Mouse (Mus musculus) thymus, postnatal 36 days (tissue): ENCODE data around the gene Gm3045.
A peak's percentile ranks its signal among the peaks of the same experiment; 100 is the strongest.

Source experiments
- DNase-seq, 2 experiments: peaks; one replicate each; pipeline ENCODE4 v3.0.0; 2022; ENCODE audit warnings: mixed read lengths in 2 of 2

Gm3045 gene

DNA sequence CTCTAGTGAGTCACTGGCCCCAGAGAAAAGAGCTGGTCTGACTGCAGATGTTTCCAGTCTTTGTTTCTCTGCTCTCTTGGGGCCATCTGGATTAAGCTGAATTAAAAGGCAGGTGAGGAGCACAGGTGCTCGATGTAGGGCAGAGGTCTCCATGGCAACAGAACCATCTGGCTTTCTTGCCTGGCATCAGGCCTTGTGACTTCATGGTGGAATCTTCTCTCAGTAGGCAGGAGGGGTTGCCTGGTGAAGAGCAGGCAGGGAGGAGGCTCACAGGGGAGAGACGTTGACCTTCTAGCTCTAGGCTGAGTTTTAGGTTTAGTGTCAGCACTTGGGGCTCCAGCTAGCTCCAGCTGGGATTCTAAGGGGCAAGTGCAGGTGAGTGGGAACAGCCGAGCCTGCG, at the start of gene Gm3045:
Gene Gm3045 (plus strand): TSS at position 230 of the 400 bp plus-strand sequence.
- DNase-seq, result no peak

GRCm38 (mm10) chr13:56380855-56381685, 45.3 kb upstream of the Gm3045 start:
- no peak for DNase-seq

DNA sequence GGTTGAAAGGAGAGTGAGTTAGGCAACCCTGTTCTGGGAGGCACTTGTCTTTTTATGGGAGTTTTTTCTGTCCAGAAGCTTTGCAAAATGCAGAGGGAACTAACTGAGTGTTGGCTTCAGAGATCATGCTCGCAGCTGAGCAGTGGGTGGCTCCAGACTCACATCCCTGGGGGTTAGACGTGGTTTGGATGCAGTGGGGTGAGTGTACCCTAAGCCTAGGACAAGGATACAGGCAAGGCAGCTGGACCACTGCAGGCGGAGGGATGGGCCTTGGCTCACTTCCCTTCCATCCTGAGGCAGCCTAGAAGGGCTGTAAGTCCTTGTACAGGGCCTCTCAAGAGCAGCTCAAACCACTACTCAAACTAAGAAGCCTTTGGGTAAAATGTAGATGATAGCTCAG, 43.0 kb upstream of the Gm3045 start:
- no peak for DNase-seq

GRCm38 (mm10) chr13:56386411-56386810, 40.0 kb upstream of the Gm3045 start:
- no peak for DNase-seq

GRCm38 (mm10) chr13:56387374-56387773, 39.0 kb upstream of the Gm3045 start:
- no peak for DNase-seq

- no peak for DNase-seq
Observed at GRCm38 (mm10) chr13:56388042-56388441, 38.4 kb upstream of the Gm3045 start.

- DNase-seq, result no peak
Observed at GRCm38 (mm10) chr13:56397572-56397971, 28.8 kb upstream of the Gm3045 start.

- no peak for DNase-seq
Observed at GRCm38 (mm10) chr13:56401186-56401585, 25.2 kb upstream of the Gm3045 start.

DNA sequence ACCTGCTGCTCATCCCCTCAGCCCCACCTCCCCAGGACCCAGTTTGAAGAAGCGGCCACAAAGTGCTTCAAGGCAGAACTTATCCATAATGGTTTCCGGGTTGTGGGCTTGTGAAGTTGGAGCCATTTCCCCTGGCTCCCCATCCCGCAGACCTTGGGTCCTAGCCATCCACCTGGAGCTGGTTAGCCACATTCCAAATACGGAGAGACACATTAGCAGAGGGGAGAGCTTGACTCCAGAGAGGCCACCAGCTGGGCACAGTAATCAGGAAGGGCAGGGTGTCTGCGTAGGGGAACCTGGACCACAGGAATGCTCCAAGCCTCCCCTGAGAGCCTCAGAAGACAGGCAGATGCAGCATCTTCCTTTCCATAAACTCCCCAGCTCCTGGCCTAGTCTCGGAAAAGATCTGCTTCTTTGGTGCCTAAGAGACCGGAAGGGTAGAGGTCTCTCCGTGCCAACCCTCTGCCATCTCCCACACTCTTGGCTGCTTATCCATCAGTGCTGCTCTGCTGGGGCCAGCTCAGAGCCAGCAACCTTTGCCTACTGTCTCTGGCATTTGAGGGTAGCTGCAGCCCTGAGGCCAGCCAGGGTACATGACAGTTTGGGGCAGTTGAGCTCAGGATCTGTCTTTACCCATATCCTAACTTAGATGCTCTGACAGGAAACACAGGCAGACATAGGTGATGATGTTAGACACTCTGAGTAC, 22.9 kb upstream of the Gm3045 start:
- no peak for DNase-seq

DNA sequence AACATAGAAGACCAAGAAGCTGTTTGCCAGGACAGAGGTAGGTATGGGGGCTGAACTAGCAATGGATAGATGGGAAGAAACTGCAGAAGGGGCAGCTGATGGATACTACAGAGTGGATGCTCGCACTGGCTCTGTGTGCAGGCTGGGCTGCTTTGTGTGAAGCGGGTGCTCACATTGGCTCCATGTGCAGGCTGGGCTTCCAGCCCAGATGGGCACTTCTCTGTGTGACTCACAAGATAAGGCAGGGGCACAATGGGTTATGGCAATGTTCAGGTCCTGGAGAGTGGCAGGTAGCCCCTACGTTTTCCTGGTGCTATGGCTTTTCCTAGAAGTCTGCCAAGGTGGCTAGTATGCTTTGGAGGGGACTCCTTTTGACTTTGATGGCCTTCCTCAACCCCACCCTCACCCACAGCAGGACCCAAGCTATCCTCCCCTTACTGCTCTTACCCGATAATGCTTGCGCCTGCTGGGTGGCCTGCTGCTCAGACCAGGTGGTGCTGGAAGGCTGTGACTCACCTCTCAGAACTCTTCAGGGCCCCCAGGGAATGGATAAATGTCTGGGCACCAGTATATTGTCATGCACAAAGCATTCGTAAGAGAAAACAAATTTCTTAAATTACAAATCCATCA, 21.8 kb upstream of the Gm3045 start:
- DNase-seq, result no peak

DNA sequence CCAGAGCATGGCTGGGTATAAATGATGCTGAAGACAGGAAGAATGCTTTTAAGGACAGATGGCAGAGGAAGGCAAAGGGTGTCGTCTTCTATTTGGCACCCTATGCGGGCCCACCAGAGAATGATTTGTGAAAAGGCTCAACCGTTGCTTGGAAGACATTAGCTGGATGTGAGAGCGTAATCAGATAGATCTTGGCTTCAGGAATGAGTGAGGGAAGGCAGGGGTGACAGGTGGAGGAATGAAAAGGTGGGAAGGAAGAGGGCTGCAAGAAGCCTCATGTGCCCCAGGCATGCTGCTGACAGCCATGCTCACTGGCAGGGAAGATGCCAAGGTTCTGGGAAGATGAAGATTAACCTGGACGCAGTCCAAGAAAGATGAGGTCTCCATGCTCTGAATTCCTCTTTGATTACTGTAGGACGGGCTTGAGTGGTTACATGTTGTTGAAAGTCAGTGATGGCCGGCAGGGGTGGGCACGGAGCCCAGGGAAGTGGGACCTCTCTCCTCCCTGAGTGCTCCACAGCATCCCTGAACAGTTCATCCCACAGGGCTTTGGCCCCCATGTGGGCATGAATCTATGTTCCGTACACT, 14.0 kb upstream of the Gm3045 start:
- DNase-seq, result no peak

DNA sequence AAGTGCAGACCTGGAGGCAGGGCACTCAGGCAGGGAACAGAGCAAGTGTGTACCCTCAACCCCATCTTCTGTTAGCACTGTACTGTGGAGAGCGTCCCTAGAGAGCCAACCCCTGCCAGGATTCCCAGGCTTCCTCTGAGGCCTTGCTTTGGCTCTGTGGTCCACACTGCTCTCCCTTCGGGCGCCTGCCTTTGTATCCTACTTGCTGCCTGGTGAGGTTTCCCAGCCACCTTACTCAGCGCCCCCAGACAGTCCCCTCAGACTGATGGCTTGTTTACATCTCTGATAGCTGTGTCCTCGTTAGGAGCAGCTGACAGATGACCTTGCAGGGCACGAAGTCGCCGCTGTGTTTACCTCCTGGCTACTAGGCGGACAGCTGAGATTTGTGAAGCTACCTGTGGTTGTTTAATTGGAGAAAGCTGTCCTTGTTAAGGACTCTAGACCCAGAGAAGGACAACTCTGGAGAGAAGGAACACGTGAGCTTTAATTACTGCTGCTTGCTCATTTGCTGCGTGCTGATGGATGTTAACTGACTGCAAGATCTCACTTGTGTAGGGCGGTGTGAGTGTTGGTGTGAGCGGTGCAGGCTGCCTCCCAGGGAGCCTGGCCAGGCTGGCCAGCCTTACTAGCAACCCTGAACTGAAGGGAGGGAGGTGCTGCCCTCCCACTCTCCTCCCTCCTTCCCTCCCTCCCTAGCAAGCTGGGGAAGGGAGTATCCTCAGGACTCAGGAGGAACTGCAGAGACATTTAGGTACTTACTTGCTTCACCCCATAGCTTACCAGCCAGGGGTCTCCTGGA, 7.5 kb upstream of the Gm3045 start:
- DNase-seq, result no peak

DNA sequence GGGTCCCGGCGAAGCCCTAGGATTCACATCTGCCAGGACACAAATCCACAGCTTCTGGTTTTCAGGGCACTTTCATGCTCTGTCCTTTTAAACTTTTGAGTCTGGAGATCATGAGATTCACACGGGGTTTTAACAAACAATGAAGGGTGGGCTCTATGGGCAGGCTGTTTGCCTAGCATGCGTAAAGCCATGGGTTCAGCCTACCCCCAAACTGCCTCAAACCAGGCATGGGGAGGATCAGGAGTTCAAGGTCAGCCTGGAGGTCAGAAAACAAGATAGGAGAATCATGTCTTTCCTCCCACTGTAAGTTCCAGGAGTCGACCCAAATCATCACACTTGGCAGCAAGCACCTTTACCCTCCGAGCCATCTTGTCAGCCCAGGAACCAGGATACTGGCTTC, 6.9 kb upstream of the Gm3045 start:
- DNase-seq, result no peak

DNA sequence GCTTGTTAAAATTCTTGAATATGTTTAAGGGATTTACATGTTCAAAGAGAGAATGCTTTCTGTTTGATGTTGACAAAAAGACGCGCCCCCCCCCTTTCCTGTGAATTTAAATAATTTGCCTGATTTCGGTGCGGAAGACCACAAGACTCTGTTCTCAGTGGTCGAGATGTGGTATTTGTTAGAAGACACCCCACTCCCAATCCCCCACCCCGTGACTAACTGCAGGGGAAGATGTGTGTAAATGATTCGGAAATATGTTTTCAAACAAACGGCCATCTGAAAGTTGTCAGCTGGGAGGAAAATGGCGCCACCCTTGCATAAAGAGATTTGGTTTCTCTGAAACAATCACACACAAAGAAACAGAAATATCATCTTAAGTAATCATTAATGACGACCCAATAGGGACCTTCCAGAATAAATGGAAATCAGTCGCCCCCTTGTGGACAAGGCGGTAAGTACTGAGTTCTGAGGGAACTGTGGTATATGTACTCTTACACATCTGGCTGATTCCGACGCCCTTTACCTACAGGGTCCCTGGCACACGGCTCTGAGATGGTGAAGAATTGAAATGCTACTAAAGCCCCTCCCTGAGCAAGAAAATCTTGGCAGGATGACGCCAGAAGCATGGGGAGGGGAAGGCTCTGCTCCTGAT, 4.2 kb upstream of the Gm3045 start:
- DNase-seq, result peak; percentile 16 to 37

- no peak for DNase-seq
Observed at GRCm38 (mm10) chr13:56425931-56426330, 463 bp upstream of the Gm3045 start.

- DNase-seq, result peak; percentile 41 to 43
Observed at GRCm38 (mm10) chr13:56428724-56429500, 2.5 kb downstream of the Gm3045 start.

GRCm38 (mm10) chr13:56432496-56432895, 6.1 kb downstream of the Gm3045 start:
- DNase-seq, result no peak

- DNase-seq, result peak; percentile 49 to 51
Observed at GRCm38 (mm10) chr13:56433466-56433865, 7.1 kb downstream of the Gm3045 start.

DNA sequence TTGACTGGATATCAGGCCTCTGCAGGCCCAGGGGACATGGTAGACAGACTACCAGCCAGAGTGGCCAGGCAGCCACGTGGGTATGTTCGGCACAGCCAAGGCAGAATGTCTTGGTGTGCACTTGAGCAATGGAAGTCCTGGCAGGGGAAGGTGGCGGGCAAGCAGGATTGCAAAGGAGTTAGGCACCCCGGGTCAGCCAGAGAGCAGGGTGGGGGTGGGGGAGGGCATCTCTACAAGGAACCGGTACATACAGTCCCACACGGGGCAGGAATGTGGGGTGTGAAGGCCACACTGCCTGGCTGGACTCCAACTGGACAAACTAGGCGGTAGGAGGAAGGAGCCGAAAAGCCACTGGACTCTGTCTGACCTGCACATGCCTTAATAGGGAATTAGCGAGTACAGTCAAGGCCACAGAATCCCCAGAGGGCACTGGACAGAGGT, 7.9 kb downstream of the Gm3045 start:
- no peak for DNase-seq

- no peak for DNase-seq
Observed at GRCm38 (mm10) chr13:56435615-56436287, 9.4 kb downstream of the Gm3045 start.
